Mouse (Mus musculus) CD4-positive, CD25-positive, alpha-beta regulatory T cell, adult 4 months (primary cell): ENCODE measurements at regions not wholly inside any gene's neighbourhood (a gene's known extent, or its start where the extent isn't known, plus 50 kb on each side); places are given as distances from the start of the nearest gene placed in this dataset.
"Not testable (repeated sequence)": the region's sequence is repeated elsewhere in the genome, so short reads cannot be mapped to it uniquely, and the experiment has no call there.

Experiments
- ATAC-seq: one replicate; pipeline ENCODE4 v1.8.0; 2017

- ATAC-seq, result peak; percentile 92
Observed at GRCm38 (mm10) chr5:148820476-148820875, 108.6 kb downstream of the Katnal1 start.

- peak; percentile 61 for ATAC-seq
Observed at GRCm38 (mm10) chr5:148819423-148819822, 109.7 kb downstream of the Katnal1 start.

GRCm38 (mm10) chr5:148818746-148819145 is 110.4 kb downstream of the Katnal1 start:
- no peak for ATAC-seq

- ATAC-seq, result no peak
Observed at GRCm38 (mm10) chr5:148812840-148813239, 116.3 kb downstream of the Katnal1 start.

- peak; percentile 81 for ATAC-seq
Observed at GRCm38 (mm10) chr5:148812016-148812415, 117.1 kb downstream of the Katnal1 start.

GRCm38 (mm10) chr5:148809485-148809884 is 119.6 kb downstream of the Katnal1 start:
- no peak for ATAC-seq

- no peak for ATAC-seq
Observed at GRCm38 (mm10) chr5:148809055-148809454, 120.1 kb downstream of the Katnal1 start.

GRCm38 (mm10) chr5:148808426-148808825 is 120.7 kb downstream of the Katnal1 start:
- no peak for ATAC-seq

GRCm38 (mm10) chr5:148807612-148808011 is 121.5 kb downstream of the Katnal1 start:
- no peak for ATAC-seq

- no peak for ATAC-seq
Observed at GRCm38 (mm10) chr5:148805030-148805429, 124.1 kb downstream of the Katnal1 start.

- ATAC-seq, result peak; percentile 45
Observed at GRCm38 (mm10) chr5:148803772-148804171, 125.3 kb downstream of the Katnal1 start.

- ATAC-seq, result no peak
Observed at GRCm38 (mm10) chr5:148802720-148803119, 126.4 kb downstream of the Katnal1 start.

GRCm38 (mm10) chr5:148798541-148798940 is 130.6 kb downstream of the Katnal1 start:
- no peak for ATAC-seq

- no peak for ATAC-seq
Observed at GRCm38 (mm10) chr5:148796072-148796471, 133.0 kb downstream of the Katnal1 start.

GRCm38 (mm10) chr5:148794465-148794864 is 134.7 kb downstream of the Katnal1 start:
- ATAC-seq, result peak; percentile 46

- ATAC-seq, result peak; percentile 71
Observed at GRCm38 (mm10) chr5:148792736-148793440, 136.2 kb downstream of the Katnal1 start.

- ATAC-seq, result no peak
Observed at GRCm38 (mm10) chr5:148791651-148792050, 137.5 kb downstream of the Katnal1 start.

- not testable (repeated sequence) for ATAC-seq
Observed at GRCm38 (mm10) chr5:148790343-148790742, 138.8 kb downstream of the Katnal1 start.

GRCm38 (mm10) chr5:148789823-148790222 is 139.3 kb downstream of the Katnal1 start:
- no peak for ATAC-seq

GRCm38 (mm10) chr5:148789147-148789566 is 140.0 kb downstream of the Katnal1 start:
- no peak for ATAC-seq

GRCm38 (mm10) chr5:148788690-148789089 is 140.4 kb downstream of the Katnal1 start:
- ATAC-seq, result no peak

- peak; percentile 26 for ATAC-seq
Observed at GRCm38 (mm10) chr5:148787270-148787669, 141.8 kb downstream of the Katnal1 start.

- ATAC-seq, result not testable (repeated sequence)
Observed at GRCm38 (mm10) chr5:148781076-148781475, 148.0 kb downstream of the Katnal1 start.

GRCm38 (mm10) chr5:148776796-148777659 is 152.1 kb downstream of the Katnal1 start:
- no peak for ATAC-seq
